Mouse (Mus musculus) midbrain, embryonic 10.5 days (tissue): ENCODE data around the gene Tyk2. TPM values are rescaled to one million over a fixed set of nuclear protein-coding genes. Genes with fewer than 3 reads are reported as not detected.
A peak's percentile ranks its signal among the peaks of the same experiment; 100 is the strongest.

Source experiments
- DNase-seq: peaks from one replicate; pipeline ENCODE4 v3.0.0-alpha.2; 2017; ENCODE audit warnings: low spot score
- H3K27ac ChIP-seq: fragments of 300-500 bp; sonication (generic); replicated peaks from 2 replicates; pipeline ENCODE4 v1.5.1; 2016; ENCODE audit warnings: mild to moderate bottlenecking
- H3K27me3 ChIP-seq: fragments of 300-500 bp; sonication (generic); 2 replicates; pipeline ENCODE4 v1.6.1; 2016; ENCODE audit warnings: low read depth, mild to moderate bottlenecking; ENCODE audit not compliant: poor library complexity, severe bottlenecking
- H3K36me3 ChIP-seq: fragments of 300-500 bp; sonication (generic); 2 replicates; pipeline ENCODE4 v1.6.1; 2016; ENCODE audit warnings: mild to moderate bottlenecking, moderate library complexity
- H3K4me1 ChIP-seq: fragments of 300-500 bp; sonication (generic); 2 replicates; pipeline ENCODE4 v1.6.1; 2016
- H3K4me3 ChIP-seq: fragments of 300-500 bp; sonication (generic); 2 replicates; pipeline ENCODE4 v1.5.1; 2016; ENCODE audit warnings: mild to moderate bottlenecking, moderate library complexity
- H3K9me3 ChIP-seq: fragments of 300-500 bp; sonication (generic); replicated peaks from 2 replicates; pipeline ENCODE4 v1.6.1; 2016; ENCODE audit warnings: mild to moderate bottlenecking
- WGBS: fragments of 180-500 bp; shearing (Covaris S2); methylation state at CpG from one replicate; pipeline ENCODE4 v1.1.7; 2016; 5-methylcytosine and 5-hydroxymethylcytosine counted together
- polyA plus RNA-seq: library from polyadenylated mRNA; unstranded; fragments of >200 nt; fragmentation: Nextera tagmentation; extraction: Ambion mirVana; gene quantifications from 2 replicates; pipeline ENCODE4 v1.2.1, GENCODE M21; 2016

The Tyk2 gene
- polyA plus RNA-seq, 1 experiment from 2014 or later, result 13.6 TPM

DNA sequence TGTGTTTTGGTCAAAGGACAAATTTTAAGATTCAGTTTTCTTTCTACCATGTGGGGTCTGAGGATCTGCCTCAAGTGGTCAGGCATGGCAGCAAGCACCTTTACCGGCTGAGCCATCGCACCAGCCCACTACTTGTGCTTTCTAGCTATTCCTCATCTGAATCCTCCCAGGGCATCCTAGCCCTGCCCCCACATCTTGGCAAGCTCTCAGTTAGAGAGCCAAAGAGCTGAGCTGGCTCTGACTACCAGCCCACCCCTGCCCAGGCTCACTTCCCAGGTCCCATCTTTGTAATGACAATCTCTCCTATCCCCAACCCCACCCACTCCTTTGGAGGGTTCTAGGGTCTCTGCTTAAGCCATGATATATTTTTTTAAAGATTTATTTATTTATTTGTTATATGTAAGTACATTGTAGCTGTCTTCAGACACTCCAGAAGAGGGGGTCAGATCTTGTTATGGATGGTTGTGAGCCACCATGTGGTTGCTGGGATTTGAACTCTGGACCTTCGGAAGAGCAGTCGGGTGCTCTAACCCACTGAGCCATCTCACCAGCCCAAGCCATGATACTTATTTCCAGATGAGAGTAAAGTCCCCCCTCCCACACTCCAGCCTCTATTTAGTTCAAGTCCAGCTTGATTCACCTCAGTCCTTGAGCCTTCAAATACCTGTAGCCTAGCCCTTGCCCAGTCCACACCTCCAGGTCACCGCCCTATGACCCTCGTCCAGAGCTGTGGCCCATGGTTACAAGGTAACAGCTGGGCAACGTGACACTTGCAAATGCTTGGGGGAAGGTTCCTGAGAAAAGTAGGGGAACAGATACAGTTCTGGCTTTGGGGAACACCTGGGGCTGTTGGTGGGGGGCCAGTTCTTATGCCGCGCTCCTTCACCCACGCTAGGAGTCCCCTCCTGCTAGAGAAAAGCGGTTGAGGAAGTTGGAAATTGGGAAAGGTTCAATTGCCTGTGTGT, 32.3 kb upstream of the Tyk2 start:
- Histone ChIP-seq H3K4me1 (peaks cover 51% of the 10 kb centered on the region), H3K27me3 (peaks cover 77% of the 10 kb centered on the region), H3K27ac (no peak overlapping the region), H3K36me3 (no peaks in the 10 kb centered on the region), H3K4me3 (peak overlapping the region; percentile 39; the same call in 1 of the 2 replicates), H3K9me3 (no peaks in the 10 kb centered on the region; the same call in 1 of the 2 replicates)
- no peak for DNase-seq
- 43% methylated on average over 11 of the region's 11 CpGs for WGBS

DNA sequence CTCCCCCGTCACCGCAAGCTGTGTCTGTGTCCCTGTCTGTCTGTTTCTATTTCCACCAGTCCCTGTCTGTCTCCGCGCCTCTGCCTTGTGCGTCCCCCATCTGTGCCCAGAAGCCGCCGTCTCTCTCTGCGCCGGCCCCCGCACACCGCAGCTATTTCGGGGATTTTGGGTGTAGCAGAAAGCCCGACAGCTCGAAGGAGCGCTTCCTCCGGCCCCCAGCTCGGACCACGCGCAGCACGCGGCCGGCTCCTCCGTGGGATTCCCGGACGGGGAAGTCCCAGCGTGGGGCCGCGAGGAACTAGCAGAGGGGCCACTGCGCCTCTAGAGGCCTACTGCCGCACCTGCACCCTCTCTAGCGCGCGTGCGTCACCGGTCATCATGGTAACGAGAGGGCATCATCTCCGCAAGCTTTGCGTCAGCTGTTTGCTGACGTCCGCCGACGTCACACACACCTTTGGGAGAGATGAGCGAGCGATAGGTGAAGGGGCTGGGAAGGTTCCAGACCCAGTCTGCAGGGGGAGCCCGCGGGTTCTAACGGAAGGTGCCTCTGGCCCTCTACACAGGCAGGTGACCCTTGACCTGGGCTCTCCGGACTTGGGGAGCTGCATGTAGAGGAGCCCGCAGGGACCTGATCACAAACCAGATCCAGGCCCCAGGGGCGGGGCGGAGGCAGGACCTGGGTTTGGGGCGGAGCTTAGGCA, 30.3 kb upstream of the Tyk2 start:
- Histone ChIP-seq H3K36me3 (no peaks in the 10 kb centered on the region), H3K4me1 (peaks cover 37% of the 10 kb centered on the region), H3K9me3 (no peaks in the 10 kb centered on the region; the same call in 1 of the 2 replicates), H3K27ac (peak overlapping the region; percentile 86), H3K27me3 (peaks cover 57% of the 10 kb centered on the region), H3K4me3 (peak overlapping the region; percentile 71)
- 1% methylated on average over 52 of the region's 52 CpGs for WGBS
- peak; percentile 90 for DNase-seq

DNA sequence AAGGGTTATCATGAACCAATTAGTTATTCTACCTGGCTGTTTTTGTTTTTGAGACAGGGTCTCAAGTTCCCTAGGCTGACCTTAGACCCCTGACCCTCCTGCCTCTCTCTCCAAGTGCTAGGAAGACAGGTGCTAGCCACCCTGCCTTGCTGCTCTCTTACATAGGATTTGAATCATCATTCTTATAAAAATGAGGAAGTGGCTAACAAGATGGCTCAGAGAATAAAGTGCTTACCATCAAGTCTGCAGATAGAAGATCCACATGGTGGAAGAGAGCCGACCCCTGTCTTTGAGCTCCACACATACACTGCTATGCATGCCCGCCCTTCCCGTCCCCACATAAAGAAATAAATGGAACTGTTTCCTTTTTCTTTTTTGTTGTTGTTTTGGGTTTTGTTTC, 23.7 kb upstream of the Tyk2 start:
- Histone ChIP-seq H3K27ac (no peak overlapping the region), H3K4me1 (peaks cover 22% of the 10 kb centered on the region), H3K36me3 (no peaks in the 10 kb centered on the region), H3K27me3 (peaks cover 8% of the 10 kb centered on the region; the same call in 1 of the 2 replicates), H3K9me3 (no peaks in the 10 kb centered on the region; the same call in 1 of the 2 replicates), H3K4me3 (no peak overlapping the region)
- DNase-seq, result no peak
- WGBS, result 85% methylated on average over 3 of the region's 3 CpGs

DNA sequence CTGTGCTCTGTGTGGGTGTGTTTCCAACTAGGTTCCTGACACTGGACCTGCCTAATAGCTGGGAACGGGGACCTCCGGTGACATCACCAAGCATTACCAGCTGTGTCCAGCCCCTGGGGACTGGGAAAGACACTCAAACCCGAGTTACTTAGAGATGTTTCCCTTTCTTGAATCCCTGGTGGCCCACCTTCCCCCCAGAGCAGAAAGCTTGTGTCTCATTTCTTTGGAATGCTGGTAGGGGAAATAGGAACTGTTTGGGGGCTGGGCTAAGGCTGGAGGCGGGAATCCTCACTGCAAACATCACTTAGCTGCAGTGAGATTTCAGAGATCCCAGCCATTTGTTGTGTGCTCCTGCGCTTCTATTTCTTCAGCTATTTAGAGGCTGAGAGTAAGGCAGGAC, 22.8 kb upstream of the Tyk2 start:
- 14% methylated on average over 5 of the region's 5 CpGs for WGBS
- Histone ChIP-seq H3K27me3 (peaks cover 8% of the 10 kb centered on the region; the same call in 1 of the 2 replicates), H3K9me3 (no peaks in the 10 kb centered on the region; the same call in 1 of the 2 replicates), H3K36me3 (no peaks in the 10 kb centered on the region), H3K4me1 (peaks cover 26% of the 10 kb centered on the region), H3K4me3 (peak overlapping the region; percentile 43), H3K27ac (peak overlapping the region; percentile 39; the same call in 1 of the 2 replicates)
- DNase-seq, result no peak

DNA sequence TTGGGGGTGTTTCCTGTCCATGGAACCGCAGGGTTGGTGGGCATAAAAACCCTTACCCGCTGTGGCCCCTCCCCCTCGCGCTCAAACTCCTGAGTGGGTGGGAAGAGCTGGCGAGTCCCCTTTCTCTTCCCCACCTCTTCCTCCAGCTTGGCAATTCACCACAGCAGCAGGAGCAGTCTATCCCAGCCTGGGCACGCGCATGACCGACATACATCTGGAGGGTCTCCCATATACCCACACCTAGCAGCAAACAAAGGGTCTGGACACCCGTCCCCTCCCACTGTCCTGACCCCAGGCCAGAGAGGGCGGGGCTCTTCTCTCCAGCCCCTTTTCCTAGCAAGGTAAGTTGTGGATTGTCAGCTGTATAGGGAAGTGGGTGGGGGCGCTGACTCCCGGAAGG, 22.3 kb upstream of the Tyk2 start:
- peaks cover 8% of the 10 kb centered on the region; the same call in 1 of the 2 replicates for H3K27me3 ChIP-seq
- H3K4me1 ChIP-seq, result peaks cover 31% of the 10 kb centered on the region
- H3K27ac ChIP-seq, result peak overlapping the region; percentile 39; the same call in 1 of the 2 replicates
- peak overlapping the region; percentile 43 for H3K4me3 ChIP-seq
- H3K36me3 ChIP-seq, result no peaks in the 10 kb centered on the region
- no peak for DNase-seq
- no peaks in the 10 kb centered on the region; the same call in 1 of the 2 replicates for H3K9me3 ChIP-seq
- WGBS, result 12% methylated on average over 12 of the region's 12 CpGs

DNA sequence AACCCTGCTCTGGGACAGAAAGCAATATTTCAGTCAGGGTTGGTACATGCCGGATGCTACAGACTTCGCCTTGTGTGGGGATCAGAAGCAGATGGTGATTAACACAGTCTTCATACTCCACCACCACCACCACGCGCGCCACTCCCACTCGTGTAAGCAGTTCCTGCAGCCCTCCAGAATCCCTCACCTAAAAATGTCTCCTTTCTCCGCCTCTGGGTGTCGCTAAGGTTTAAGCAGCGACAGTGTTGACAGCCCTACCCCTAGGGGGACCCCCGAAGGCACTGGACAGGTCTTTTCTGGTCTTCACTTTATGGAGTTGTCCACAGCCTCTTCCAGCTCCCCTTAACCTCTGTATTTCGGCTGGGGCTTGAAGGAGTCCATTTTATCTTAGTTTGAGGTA, 21.7 kb upstream of the Tyk2 start:
- 3% methylated on average over 11 of the region's 11 CpGs for WGBS
- Histone ChIP-seq H3K27ac (no peak overlapping the region), H3K4me3 (peak overlapping the region; percentile 43), H3K27me3 (peaks cover 8% of the 10 kb centered on the region; the same call in 1 of the 2 replicates), H3K36me3 (peaks cover 4% of the 10 kb centered on the region; the same call in 1 of the 2 replicates), H3K9me3 (no peaks in the 10 kb centered on the region), H3K4me1 (peaks cover 38% of the 10 kb centered on the region)
- peak; percentile 66 for DNase-seq

DNA sequence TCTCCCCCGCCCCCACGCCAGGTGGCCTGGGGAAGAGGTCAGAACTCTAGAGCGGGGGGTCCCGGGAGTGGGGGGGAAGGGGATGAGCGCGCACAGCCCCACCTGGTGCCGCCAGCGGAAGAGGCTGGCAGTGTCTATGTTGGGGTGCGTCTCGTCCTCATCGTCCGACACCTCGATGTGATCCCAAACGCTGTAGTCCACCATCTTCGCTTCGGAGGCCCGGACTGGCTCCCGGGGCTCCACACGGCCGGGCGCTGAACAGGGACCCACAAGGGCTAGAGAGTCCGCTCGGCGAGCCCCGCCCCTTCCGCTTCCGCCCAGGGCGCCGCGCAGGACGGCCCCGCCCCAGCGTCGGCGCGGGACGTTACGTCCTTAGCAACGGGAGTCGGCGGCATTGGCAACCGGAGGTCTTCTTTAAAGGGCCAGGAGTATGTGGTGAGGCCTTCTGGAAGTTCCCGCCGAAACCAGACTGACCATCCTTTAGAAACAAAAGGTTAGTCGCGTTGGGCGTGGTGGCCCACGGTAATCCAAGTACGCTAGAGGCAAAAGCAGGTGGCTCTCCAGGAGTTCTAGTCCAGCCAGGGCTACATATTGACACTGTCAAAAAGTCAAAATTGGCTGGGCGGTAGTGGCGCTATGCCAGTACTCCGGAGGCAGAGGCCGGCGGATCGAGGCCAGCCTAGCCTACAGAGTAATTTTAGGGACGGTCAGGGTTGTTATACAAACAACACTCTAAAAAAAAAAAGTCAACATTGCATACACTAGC, 18.8 kb upstream of the Tyk2 start, which contains the start of gene Cdc37:
Gene Cdc37 (minus strand): TSS at position 329 of the 766 bp plus-strand sequence.
- H3K27me3 ChIP-seq, result peaks cover 8% of the 10 kb centered on the region; the same call in 1 of the 2 replicates
- H3K36me3 ChIP-seq, result peaks cover 32% of the 10 kb centered on the region
- DNase-seq, result peak; percentile 97
- H3K27ac ChIP-seq, result peak within 1 kb of the TSS; percentile 88
- WGBS, result 4% methylated on average over 56 of the region's 56 CpGs
- peak within 1 kb of the TSS; percentile 78 for H3K4me3 ChIP-seq
- peaks cover 52% of the 10 kb centered on the region for H3K4me1 ChIP-seq
- no peaks in the 10 kb centered on the region for H3K9me3 ChIP-seq

DNA sequence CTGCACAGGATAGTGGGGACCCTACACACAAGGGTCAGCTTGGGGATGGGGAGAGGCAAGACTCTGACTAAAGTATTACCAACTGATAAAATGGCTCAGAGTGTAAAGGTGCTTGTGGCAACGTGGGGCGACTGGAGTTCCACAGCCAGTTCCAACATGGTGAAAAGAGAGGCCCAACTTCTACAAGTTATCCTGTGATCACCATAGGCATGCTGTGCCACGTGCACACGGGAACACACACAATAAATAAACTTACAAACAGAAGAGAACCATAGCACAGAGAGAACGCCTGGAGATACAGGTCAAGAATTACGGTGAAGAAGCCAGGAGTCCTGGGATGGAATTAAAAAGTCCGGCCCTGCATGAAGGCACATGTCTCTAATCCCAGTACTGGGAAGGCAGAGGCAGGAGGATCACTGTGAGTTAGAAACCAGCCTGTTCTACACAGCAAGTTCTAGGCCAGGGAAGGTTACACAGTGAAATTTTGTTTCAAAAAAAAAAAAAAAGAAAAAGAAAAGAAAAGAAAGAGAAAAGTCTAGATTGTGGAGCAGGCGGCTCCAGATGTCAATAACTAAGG, 18.1 kb upstream of the Tyk2 start:
- Histone ChIP-seq H3K9me3 (no peaks in the 10 kb centered on the region), H3K4me1 (peaks cover 52% of the 10 kb centered on the region), H3K4me3 (peak overlapping the region; percentile 78), H3K27ac (peak overlapping the region; percentile 88), H3K36me3 (peaks cover 38% of the 10 kb centered on the region), H3K27me3 (peaks cover 8% of the 10 kb centered on the region; the same call in 1 of the 2 replicates)
- WGBS, result 13% methylated on average over 8 of the region's 8 CpGs
- no peak for DNase-seq

DNA sequence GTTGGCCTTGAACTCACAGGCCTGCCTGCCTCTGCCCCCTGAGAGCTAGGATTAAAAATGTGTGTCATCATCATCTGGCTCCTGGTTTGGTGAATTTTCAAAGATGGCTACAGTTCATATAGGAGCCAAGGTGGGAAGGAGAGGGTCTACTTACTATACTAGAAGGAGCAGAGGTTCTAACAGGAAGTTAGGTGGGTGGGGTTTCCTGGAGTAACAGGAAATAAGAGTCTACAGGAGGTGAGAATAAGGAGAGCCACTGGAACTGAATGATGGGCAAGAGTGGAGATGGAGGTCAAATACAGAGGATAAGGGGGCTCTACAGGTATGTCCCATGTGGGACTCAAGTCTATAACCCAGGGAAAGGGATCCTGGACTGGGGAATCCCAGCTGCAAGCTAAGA, 17.4 kb upstream of the Tyk2 start:
- H3K36me3 ChIP-seq, result peaks cover 46% of the 10 kb centered on the region
- H3K4me3 ChIP-seq, result peak overlapping the region; percentile 78
- H3K27ac ChIP-seq, result 0 out of 2 replicates have a peak overlapping the region, but pooled peaks have one; percentile 88
- no peak for DNase-seq
- H3K27me3 ChIP-seq, result 0 out of 2 replicates have a peak, but pooled peaks cover 2% of the 10 kb centered on the region
- H3K9me3 ChIP-seq, result no peaks in the 10 kb centered on the region
- H3K4me1 ChIP-seq, result peaks cover 45% of the 10 kb centered on the region

DNA sequence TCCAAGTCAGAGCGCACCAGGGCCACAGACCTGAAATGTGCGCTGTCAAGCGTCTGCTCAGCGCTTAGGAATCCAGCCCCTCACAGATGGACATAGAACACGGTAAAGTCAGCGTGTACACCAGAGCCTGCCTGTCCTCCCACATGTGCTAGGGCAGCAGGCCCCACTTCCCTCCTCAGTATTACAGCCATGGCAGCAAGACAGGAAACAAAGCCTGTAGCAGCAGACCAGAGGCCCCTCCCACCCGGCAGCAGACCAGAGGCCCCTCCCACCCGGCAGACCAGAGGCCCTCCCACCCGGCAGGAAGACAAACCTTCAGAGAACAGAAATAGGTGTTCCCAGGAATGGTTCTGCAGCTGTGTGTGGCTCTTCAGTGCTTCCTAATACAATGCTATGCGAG, 15.7 kb upstream of the Tyk2 start:
- no peaks in the 10 kb centered on the region for H3K9me3 ChIP-seq
- DNase-seq, result peak; percentile 40
- peaks cover 63% of the 10 kb centered on the region for H3K36me3 ChIP-seq
- H3K4me1 ChIP-seq, result peaks cover 34% of the 10 kb centered on the region
- H3K27me3 ChIP-seq, result no peaks in the 10 kb centered on the region
- peak overlapping the region; percentile 36 for H3K4me3 ChIP-seq
- peak overlapping the region; percentile 23 for H3K27ac ChIP-seq
- 57% methylated on average over 10 of the region's 10 CpGs for WGBS

DNA sequence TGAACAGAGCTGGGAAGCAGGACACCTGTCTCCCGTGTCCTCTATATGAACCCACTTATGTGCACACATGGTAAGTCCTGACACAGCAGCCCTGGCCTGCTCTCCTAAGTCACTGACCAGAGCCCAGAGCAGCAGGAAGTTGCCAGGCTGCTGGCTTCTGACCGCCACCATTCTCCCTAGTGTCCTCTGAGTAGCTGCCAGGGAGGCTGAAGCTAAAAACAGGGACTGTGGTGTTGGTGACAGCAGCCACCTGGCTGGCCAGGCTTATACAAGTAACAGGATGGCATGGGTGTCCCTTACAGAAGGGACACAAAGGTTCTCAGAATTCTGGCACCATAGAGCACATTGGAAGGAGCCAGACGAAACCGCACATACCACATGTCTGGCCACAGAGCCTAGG, 14.4 kb upstream of the Tyk2 start:
- DNase-seq, result no peak
- H3K36me3 ChIP-seq, result peaks cover 76% of the 10 kb centered on the region
- no peaks in the 10 kb centered on the region for H3K27me3 ChIP-seq
- H3K9me3 ChIP-seq, result no peaks in the 10 kb centered on the region
- H3K4me1 ChIP-seq, result peaks cover 34% of the 10 kb centered on the region
- H3K27ac ChIP-seq, result no peak overlapping the region
- 92% methylated on average over 4 of the region's 4 CpGs for WGBS
- H3K4me3 ChIP-seq, result no peak overlapping the region
